Mouse (Mus musculus) liver, adult 2 months (tissue): Measurements from ENCODE around the gene Dct. TPM values are rescaled to one million over a fixed set of nuclear protein-coding genes. Genes with fewer than 3 reads are reported as not detected.

Experiments
- DNase-seq: peaks from one replicate; pipeline ENCODE4 v3.0.0-alpha.2; 2011; ENCODE audit warnings: low read depth, low spot score; ENCODE audit errors: extremely low read depth
- H3K27ac ChIP-seq: fragments of 200-500 bp; replicated peaks from 2 replicates; pipeline ENCODE4 v1.5.1; 2012; ENCODE audit warnings: low read depth, mild to moderate bottlenecking, control low read depth, inconsistent platforms, low read length; ENCODE audit not compliant: insufficient read depth
- H3K27me3 ChIP-seq: fragments of 200-500 bp; 2 replicates; pipeline ENCODE4 v1.6.1; 2012; ENCODE audit warnings: mild to moderate bottlenecking, moderate library complexity, low read length, inconsistent platforms; ENCODE audit not compliant: control insufficient read depth, insufficient read depth
- H3K36me3 ChIP-seq: fragments of 200-500 bp; 2 replicates; pipeline ENCODE4 v1.6.1; 2012; ENCODE audit warnings: low read length, inconsistent platforms; ENCODE audit not compliant: control insufficient read depth, insufficient read depth
- H3K4me1 ChIP-seq: fragments of 200-500 bp; 2 replicates; pipeline ENCODE4 v1.6.1; 2011; ENCODE audit warnings: low read length; ENCODE audit not compliant: control insufficient read depth, insufficient read depth
- H3K4me3 ChIP-seq: fragments of 200-500 bp; 2 replicates; pipeline ENCODE4 v1.5.1; 2011; ENCODE audit warnings: low read depth, mild to moderate bottlenecking, control low read depth, low read length, moderate library complexity; ENCODE audit not compliant: insufficient read depth
- H3K79me2 ChIP-seq: fragments of 200-500 bp; 2 replicates; pipeline ENCODE4 v1.6.1; 2012; ENCODE audit warnings: inconsistent platforms, mild to moderate bottlenecking, low read length, moderate library complexity; ENCODE audit not compliant: control insufficient read depth, insufficient read depth
- H3K9ac ChIP-seq: fragments of 200-500 bp; 2 replicates; pipeline ENCODE4 v1.6.1; 2012; ENCODE audit warnings: low read depth, mild to moderate bottlenecking, control low read depth, inconsistent platforms, low read length
- CTCF ChIP-seq: fragments of 200-500 bp; IDR thresholded peaks from 2 replicates; pipeline ENCODE4 v1.5.1; 2011; ENCODE audit warnings: low read depth, low read length, control low read depth
- POLR2A ChIP-seq: fragments of 200-500 bp; IDR thresholded peaks from 2 replicates; pipeline ENCODE4 v1.6.1; 2011; ENCODE audit warnings: low read length, control low read depth; ENCODE audit not compliant: insufficient read depth; ENCODE audit errors: extremely low read depth
- WGBS: fragments of 180-500 bp; shearing (Covaris S2); methylation state at CpG from one replicate; pipeline ENCODE4 v1.1.7; 2018; 5-methylcytosine and 5-hydroxymethylcytosine counted together
- polyA plus RNA-seq: library from polyadenylated mRNA; depleted of rRNA; stranded (reverse); fragments of >200 nt; gene quantifications from 2 replicates; pipeline ENCODE4 v1.2.3, GENCODE M21; 2012
- total RNA-seq: library from RNA; depleted of rRNA; stranded (reverse); fragments of >200 nt; gene quantifications from 2 replicates; pipeline ENCODE4 v1.2.3, GENCODE M21; 2014

Gene Dct
- total and polyA plus RNA-seq, 2 experiments = 3.1 to 8.7 TPM

DNA sequence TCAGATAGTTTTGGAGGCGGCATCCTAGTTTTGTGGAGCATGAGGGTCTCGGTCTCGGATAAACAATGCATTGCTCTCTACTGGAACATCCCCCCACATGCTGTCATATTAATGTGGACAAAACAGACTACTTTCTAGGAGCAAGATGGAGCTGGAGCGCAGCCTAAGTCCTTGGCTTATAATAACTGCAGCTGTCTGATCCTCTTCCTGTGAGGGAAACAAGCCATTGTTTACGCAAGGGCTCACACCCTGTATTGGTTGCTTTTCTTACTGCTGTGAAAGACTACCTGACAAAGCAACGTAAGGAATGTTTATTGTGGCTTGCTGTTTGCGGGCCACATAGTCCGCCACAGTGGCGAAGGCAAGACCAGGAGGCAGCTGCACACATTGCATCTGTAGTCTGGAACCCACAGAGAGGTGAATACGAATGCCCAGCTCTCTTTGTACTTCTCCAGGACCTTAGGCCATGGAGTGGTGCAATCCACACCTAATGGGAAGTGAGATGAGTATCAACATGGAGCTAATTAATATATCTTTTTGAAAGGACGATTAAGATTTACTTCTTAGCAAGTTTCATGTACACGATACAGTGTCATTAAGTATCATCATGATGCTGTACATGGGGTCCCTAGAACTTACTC lies 17.5 kb upstream of the Dct start:
- TF ChIP-seq POLR2A = no peak
- TF ChIP-seq CTCF = no peak
- 82% methylated on average over 12 of the region's 12 CpGs for WGBS

DNA sequence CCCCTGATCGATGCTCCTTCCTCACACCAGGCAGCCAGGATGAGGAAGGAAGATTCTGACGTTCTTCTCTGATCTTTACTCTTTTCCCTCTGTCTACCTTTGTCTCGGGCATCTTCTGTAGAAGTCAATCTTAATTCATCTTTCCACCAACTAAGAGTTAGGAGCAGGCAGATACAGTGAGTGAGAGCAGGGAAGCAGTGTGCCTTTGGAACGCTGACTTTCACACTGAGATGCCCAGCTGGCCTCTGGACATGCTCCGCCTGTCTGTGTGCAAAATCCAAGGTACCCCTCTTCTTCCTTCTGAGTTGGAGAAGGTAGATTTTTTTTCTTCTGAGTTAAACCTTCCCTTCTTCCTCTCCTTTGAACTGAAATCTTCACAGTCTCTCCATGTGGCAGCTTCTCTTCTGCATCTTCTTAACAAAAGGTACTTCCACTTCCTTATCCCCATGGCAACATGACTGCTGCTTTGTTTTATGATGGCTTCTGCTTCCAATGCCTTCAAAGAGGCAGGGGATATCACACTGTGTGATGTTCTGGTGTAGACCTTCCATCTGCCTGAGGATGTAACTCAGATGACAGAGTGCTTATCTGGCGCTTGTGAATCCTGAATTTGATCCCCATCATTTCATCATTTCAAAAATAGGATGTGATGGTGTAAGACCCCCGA lies 9.9 kb upstream of the Dct start:
- 77% methylated on average over 7 of the region's 7 CpGs for WGBS
- TF ChIP-seq POLR2A (no peak), CTCF (no peak)

More for the DNA sequence above, 17.5 kb upstream of the Dct start:
- H3K9ac ChIP-seq = no peak overlapping the region
- no peaks in the 10 kb centered on the region for H3K36me3 ChIP-seq
- no peaks in the 10 kb centered on the region for H3K79me2 ChIP-seq
- DNase-seq = no peak
- H3K4me3 ChIP-seq = no peak overlapping the region
- no peaks in the 10 kb centered on the region for H3K27me3 ChIP-seq
- H3K27ac ChIP-seq = no peak overlapping the region
- no peaks in the 10 kb centered on the region for H3K4me1 ChIP-seq

GRCm38 (mm10) chr14:118058581-118058886 lies 6.5 kb upstream of the Dct start:
- Histone ChIP-seq H3K27ac (no peak overlapping the region), H3K4me3 (no peak overlapping the region), H3K36me3 (no peaks in the 10 kb centered on the region), H3K9ac (no peak overlapping the region), H3K27me3 (no peaks in the 10 kb centered on the region; the same call in 1 of the 2 replicates), H3K79me2 (no peaks in the 10 kb centered on the region), H3K4me1 (no peaks in the 10 kb centered on the region)
- 88% methylated on average over 4 of the region's 4 CpGs for WGBS
- no peak for DNase-seq
- TF ChIP-seq CTCF (no peak), POLR2A (no peak)

More for the DNA sequence above, 9.9 kb upstream of the Dct start:
- no peaks in the 10 kb centered on the region for H3K79me2 ChIP-seq
- no peak for DNase-seq
- no peaks in the 10 kb centered on the region for H3K4me1 ChIP-seq
- no peak overlapping the region for H3K27ac ChIP-seq
- no peak overlapping the region for H3K4me3 ChIP-seq
- H3K9ac ChIP-seq = no peak overlapping the region
- no peaks in the 10 kb centered on the region; the same call in 1 of the 2 replicates for H3K27me3 ChIP-seq
- H3K36me3 ChIP-seq = no peaks in the 10 kb centered on the region

DNA sequence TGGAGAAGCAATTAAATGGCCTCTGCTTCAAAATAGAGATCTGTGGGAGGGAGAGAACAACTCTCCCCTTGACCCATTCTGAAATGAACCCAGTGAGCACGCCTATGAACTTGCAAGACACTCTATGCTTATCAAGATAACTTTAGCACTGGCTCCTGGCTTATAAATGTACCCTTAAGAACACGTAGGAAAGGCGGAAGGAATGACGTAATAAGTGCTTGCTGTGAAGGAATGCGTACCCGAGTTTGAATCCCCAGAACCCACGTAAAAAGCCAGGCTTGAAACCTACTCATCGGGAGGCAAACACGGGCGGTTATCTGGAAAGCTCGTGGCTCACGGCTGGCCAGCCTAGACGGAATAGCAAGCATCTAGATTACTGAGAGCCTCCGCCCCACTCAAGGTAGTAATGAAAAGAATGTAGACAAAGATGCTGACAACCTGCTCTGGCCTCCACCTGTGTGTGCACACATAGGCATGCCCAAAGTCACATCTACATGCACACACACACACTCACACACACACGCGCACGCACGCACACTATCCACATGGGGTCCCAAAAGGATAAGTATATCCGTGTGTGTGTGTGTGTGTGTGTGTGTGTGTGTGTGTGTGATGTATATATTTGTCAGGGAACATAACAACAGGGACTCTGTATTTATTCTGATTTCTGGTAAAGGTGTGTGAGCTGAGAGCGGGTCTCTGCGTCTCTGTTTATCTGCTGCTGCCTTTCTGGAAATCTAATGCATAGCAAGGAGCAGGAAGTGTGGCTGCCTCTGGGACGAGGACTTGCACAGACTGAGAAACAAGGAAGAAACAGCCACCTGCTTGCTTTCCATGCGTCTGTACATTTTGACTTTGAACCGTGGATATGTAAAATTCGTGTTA lies 5.9 kb upstream of the Dct start:
- WGBS = 86% methylated on average over 25 of the region's 25 CpGs
- Histone ChIP-seq H3K4me1 (no peaks in the 10 kb centered on the region), H3K27me3 (no peaks in the 10 kb centered on the region; the same call in 1 of the 2 replicates), H3K27ac (no peak overlapping the region), H3K36me3 (no peaks in the 10 kb centered on the region), H3K9ac (no peak overlapping the region), H3K79me2 (no peaks in the 10 kb centered on the region), H3K4me3 (no peak overlapping the region)
- DNase-seq = no peak
- no peak for TF ChIP-seq POLR2A
- TF ChIP-seq CTCF = no peak

DNA sequence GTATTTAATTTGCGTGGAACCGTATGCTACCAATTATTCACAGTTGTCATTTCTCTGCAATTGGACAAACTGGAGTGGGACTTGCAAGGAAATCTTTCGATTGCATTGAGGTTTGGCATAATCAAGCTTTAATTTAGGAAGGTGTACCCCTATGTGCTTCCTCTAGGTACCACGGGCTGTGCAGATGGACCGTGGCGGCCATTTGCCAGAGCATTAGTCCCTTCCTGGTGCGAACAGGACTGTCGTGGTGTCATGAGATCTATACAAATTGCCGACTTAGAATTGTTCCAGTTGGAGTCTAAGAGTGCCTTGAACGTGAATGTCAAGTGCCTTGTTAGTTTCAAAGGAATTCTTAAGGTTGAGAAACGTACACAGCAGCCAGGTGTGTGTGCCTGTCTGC lies 726 bp upstream of the Dct start:
- no peaks in the 10 kb centered on the region for H3K4me1 ChIP-seq
- H3K4me3 ChIP-seq = no peak overlapping the region
- TF ChIP-seq POLR2A (no peak), CTCF (no peak)
- no peaks in the 10 kb centered on the region for H3K79me2 ChIP-seq
- no peak overlapping the region for H3K27ac ChIP-seq
- no peaks in the 10 kb centered on the region for H3K36me3 ChIP-seq
- no peak for DNase-seq
- WGBS = 88% methylated on average over 11 of the region's 11 CpGs
- no peak overlapping the region for H3K9ac ChIP-seq
- H3K27me3 ChIP-seq = no peaks in the 10 kb centered on the region

- 76% methylated on average over 11 of the region's 11 CpGs for WGBS
- TF ChIP-seq POLR2A (no peak), CTCF (no peak)
- Histone ChIP-seq H3K27me3 (no peaks in the 10 kb centered on the region), H3K36me3 (no peaks in the 10 kb centered on the region), H3K9ac (no peak overlapping the region), H3K4me1 (no peaks in the 10 kb centered on the region), H3K27ac (no peak overlapping the region), H3K4me3 (no peak overlapping the region), H3K79me2 (no peaks in the 10 kb centered on the region)
- DNase-seq = no peak
These were observed 648 bp downstream of the Dct start for GRCm38 (mm10) chr14:118051396-118051795.
